Mouse (Mus musculus): Measurements from ENCODE around the gene Pdik1l. TPM values are rescaled to one million over a fixed set of nuclear protein-coding genes. Genes with fewer than 3 reads are reported as not detected.

The Pdik1l gene
- polyA plus RNA-seq, 1 experiment from 2014 or later = 18.5 TPM

Other genes with a start within 250 kb of the Pdik1l start
- gene Zfp683, start 234.1 kb downstream of the Pdik1l start, polyA plus RNA-seq (2014; fragmentation: Nextera tagmentation; extraction: Ambion mirVana) = not detected in 2 replicates
- gene Crybg2, start 227.1 kb downstream of the Pdik1l start, polyA plus RNA-seq (2014; fragmentation: Nextera tagmentation; extraction: Ambion mirVana) = 5.6 and 6.5 TPM in 2 replicates
- 15.6 and 19.3 TPM in 2 replicates for gene Cd52, start 192.8 kb downstream of the Pdik1l start, polyA plus RNA-seq (2014; fragmentation: Nextera tagmentation; extraction: Ambion mirVana)
- 9.7 and 10.2 TPM in 2 replicates for gene Ubxn11, start 185.3 kb downstream of the Pdik1l start, polyA plus RNA-seq (2014; fragmentation: Nextera tagmentation; extraction: Ambion mirVana)
- gene Sh3bgrl3, start 159.1 kb downstream of the Pdik1l start, polyA plus RNA-seq (2014; fragmentation: Nextera tagmentation; extraction: Ambion mirVana) = 445 and 477 TPM in 2 replicates
- 40.2 and 46.2 TPM in 2 replicates for gene Cep85, start 100.8 kb downstream of the Pdik1l start, polyA plus RNA-seq (2014; fragmentation: Nextera tagmentation; extraction: Ambion mirVana)
- gene Gm7534, start 84.9 kb downstream of the Pdik1l start, polyA plus RNA-seq (2014; fragmentation: Nextera tagmentation; extraction: Ambion mirVana) = 0.35 TPM in 1 of 2 replicates, not detected in the other
- not detected in 2 replicates for gene Catsper4, start 60.5 kb downstream of the Pdik1l start, polyA plus RNA-seq (2014; fragmentation: Nextera tagmentation; extraction: Ambion mirVana)
- gene Cnksr1, start 49.5 kb downstream of the Pdik1l start, polyA plus RNA-seq (2014; fragmentation: Nextera tagmentation; extraction: Ambion mirVana) = 2.4 and 2.6 TPM in 2 replicates
- gene E130218I03Rik, start 44.2 kb downstream of the Pdik1l start, polyA plus RNA-seq (2014; fragmentation: Nextera tagmentation; extraction: Ambion mirVana) = 0.29 and 0.67 TPM in 2 replicates
- 13.7 and 15.7 TPM in 2 replicates for gene Zfp593, start 42.3 kb downstream of the Pdik1l start, polyA plus RNA-seq (2014; fragmentation: Nextera tagmentation; extraction: Ambion mirVana)
- 0.28 TPM in 1 of 2 replicates, not detected in the other for gene Gm30191, start 41.0 kb downstream of the Pdik1l start, polyA plus RNA-seq (2014; fragmentation: Nextera tagmentation; extraction: Ambion mirVana)
- 6.8 and 7.4 TPM in 2 replicates for gene Grrp1, start 33.8 kb downstream of the Pdik1l start, polyA plus RNA-seq (2014; fragmentation: Nextera tagmentation; extraction: Ambion mirVana)
- 2.0 and 2.5 TPM in 2 replicates for gene Trim63, start 27.2 kb upstream of the Pdik1l start, polyA plus RNA-seq (2014; fragmentation: Nextera tagmentation; extraction: Ambion mirVana)
- 0.13 and 0.42 TPM in 2 replicates for gene Slc30a2, start 55.3 kb upstream of the Pdik1l start, polyA plus RNA-seq (2014; fragmentation: Nextera tagmentation; extraction: Ambion mirVana)
- gene Extl1, start 96.0 kb upstream of the Pdik1l start, polyA plus RNA-seq (2014; fragmentation: Nextera tagmentation; extraction: Ambion mirVana) = 3.1 and 3.6 TPM in 2 replicates
- 11.8 and 12.5 TPM in 2 replicates for gene Pafah2, start 108.4 kb upstream of the Pdik1l start, polyA plus RNA-seq (2014; fragmentation: Nextera tagmentation; extraction: Ambion mirVana)
- gene Stmn1, start 180.4 kb upstream of the Pdik1l start, polyA plus RNA-seq (2014; fragmentation: Nextera tagmentation; extraction: Ambion mirVana) = 1,154 and 1,326 TPM in 2 replicates
- 2.0 and 2.3 TPM in 2 replicates for gene Paqr7, start 208.8 kb upstream of the Pdik1l start, polyA plus RNA-seq (2014; fragmentation: Nextera tagmentation; extraction: Ambion mirVana)
- gene Aunip, start 223.1 kb upstream of the Pdik1l start, polyA plus RNA-seq (2014; fragmentation: Nextera tagmentation; extraction: Ambion mirVana) = 3.9 and 4.4 TPM in 2 replicates
- gene Mtfr1l, start 247.5 kb upstream of the Pdik1l start, polyA plus RNA-seq (2014; fragmentation: Nextera tagmentation; extraction: Ambion mirVana) = 126 and 137 TPM in 2 replicates

All from embryonic facial prominence, embryonic 14.5 days (tissue).